Mouse (Mus musculus) erythroblast, embryonic 14.5 days (primary cell): ENCODE results near the gene Cx3cl1.

Source experiments
- GATA1 ChIP-seq: IDR thresholded peaks from 2 replicates; pipeline ENCODE4 v1.6.1; 2012; ENCODE audit warnings: low read length, inconsistent platforms, mixed read lengths
- TAL1 ChIP-seq: IDR thresholded peaks from 3 replicates; pipeline ENCODE4 v1.6.1; 2012; ENCODE audit warnings: low read length, inconsistent platforms, mixed read lengths

GRCm38 (mm10) chr8:94820553-94820952 lies 48.7 kb downstream of the Cx3cl1 start:
- TF ChIP-seq GATA1 (no peak), TAL1 (no peak)
